Mouse (Mus musculus): ENCODE data around the gene Rps2.
"Not testable (repeated sequence)": the region's sequence is repeated elsewhere in the genome, so short reads cannot be mapped to it uniquely, and the experiment has no call there.

The Rps2 gene

DNA sequence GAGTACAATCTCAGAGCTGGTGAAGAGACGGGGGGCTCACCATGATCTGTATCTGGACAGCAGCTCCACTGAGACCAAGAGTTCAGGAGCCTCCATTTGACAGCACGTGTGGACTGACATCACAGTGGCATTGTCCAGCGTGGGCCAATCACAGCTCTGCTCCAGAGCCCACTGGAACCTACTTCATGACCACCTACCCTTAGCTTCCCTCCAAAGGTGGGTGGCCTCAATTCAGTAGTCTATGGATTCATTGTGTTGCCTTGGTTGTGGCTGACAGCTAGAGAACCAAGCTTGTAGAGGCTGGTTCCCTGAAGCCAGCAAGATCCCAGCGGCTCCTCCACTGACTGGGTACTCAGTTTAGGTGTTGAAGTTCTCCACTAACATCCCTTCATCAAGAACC lies at the start of gene Rps2, which contains the start of gene Rnf151:
TSS of gene Rps2 (plus strand) at position 174 of the 400 bp plus-strand sequence.
TSS of gene Rnf151 (minus strand) at position 121 of the 400 bp plus-strand sequence.
- no peak for DNase-seq (ENCODE audit: low read depth, low spot score)

DNA sequence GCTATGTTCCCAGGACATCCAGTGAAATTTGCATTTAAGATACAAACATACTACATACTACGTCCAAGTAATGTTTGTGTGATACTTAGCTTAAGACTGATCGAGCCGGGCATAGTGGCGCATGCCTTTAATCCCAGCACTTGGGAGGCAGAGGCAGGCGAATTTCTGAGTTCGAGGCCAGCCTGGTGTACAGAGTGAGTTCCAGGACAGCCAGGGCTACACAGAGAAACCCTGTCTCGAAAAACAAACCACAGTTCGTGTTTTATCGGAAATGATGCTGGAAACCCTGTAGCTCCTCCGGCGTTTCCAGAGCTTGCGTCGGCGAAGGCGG lies 48.7 kb upstream of the Rps2 start:
- DNase-seq (ENCODE audit: low read depth, low spot score): not testable (repeated sequence)

DNA sequence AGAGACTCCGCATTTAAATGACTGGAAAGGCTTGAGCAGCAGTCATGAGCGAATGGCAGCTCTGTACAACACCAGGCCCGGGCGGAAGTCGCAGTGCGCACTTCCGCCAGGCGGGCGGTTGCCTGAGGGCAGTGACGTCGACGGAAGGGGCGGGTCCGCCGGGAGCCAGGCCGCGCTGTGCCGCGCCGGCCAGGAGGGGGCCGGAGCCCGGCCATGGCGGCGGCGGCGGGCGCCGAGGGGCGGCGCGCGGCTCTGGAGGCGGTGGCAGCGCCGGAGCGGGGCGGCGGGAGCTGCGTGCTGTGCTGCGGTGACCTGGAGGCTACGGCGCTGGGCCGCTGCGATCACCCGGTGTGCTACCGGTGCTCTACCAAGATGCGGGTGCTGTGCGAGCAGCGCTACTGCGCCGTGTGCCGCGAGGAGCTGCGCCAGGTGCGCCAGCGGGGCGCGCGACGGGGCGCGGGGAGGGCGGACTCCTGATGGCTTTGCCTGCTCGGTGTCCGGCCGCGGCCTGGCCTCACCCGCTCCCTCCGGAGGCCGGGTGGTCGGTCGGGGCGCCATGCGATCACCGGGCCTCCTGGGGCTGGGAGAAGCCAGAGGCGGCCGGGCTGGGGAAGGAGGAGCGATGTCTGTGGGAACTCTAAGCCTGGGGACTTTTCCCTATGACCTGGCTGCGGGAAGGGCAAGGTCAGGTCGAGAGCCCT lies 48.2 kb upstream of the Rps2 start, which contains the start of gene Zfp598:
TSS of gene Zfp598 (plus strand) at position 143 of the 701 bp plus-strand sequence.
- DNase-seq (ENCODE audit: low read depth, low spot score): peak; percentile 98

DNA sequence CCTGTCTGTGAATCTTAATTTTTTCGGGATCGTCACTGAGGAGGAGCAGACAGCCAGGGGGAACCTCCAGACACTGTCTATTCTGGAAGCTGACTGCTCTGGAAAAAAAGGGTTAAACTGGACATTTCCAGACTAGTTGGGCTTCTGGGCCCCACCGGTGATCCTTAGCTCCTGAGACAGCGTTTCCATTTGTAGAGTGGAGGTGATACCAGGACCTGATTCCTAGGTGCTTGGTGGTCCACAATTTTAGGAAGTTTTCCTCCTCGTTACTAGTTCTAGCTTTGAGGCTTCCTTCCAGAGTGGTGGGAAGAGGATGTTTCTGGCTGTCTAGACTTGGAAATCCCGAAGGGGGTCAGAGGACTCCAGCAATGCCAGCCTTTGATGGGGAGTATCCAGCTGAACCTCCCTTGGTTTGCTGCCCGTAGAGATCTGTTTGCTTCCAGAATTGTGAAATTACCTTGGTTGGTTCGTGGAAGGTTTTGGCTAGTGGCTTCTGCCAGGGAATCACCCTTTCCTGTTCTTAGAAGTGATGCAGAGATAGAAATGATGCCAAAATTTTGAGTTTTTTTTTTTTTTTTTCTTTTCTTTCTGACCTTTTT lies 47.6 kb upstream of the Rps2 start:
- no peak for DNase-seq (ENCODE audit: low read depth, low spot score)

DNA sequence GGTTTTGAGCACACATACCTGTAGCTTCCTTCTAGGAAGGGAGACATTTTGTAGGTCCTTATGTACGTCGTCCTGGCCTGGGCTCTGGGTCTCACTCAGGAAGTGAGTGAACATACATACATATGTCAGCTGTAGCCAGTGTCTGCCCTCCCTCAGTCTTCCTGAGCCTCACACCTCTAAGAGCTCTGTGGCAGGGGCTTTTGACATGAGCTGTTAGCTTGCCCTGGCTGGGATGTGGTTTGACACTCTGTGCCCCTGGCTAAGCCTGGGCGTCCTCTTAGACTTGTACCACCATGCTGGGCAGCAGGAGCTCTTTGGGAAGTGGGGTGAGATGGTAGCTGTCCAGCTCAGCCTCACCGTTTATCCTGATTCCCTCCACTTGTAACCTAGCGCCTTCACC lies 46.6 kb upstream of the Rps2 start:
- no peak for DNase-seq (ENCODE audit: low read depth, low spot score)

DNA sequence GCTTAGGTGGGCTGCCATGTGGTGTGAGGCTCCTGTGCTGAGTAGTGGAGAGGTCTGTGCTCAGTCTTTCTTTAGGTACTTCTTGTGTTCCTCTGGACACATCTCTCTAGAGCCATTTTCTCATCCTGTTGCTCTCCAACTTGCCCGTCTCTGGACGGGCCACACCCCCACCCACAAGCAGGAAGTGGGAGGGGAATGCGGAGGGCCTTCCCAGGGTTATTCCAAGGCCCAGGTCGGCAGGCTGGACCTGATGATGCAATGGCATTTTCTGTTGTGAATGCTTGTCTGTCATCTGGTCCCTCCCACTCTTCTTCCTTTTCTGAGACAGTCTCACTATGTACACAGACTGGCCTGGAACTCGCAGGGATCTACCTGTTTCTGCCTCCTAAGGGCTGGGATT lies 45.8 kb upstream of the Rps2 start:
- peak; percentile 83 for DNase-seq (ENCODE audit: low read depth, low spot score)

DNA sequence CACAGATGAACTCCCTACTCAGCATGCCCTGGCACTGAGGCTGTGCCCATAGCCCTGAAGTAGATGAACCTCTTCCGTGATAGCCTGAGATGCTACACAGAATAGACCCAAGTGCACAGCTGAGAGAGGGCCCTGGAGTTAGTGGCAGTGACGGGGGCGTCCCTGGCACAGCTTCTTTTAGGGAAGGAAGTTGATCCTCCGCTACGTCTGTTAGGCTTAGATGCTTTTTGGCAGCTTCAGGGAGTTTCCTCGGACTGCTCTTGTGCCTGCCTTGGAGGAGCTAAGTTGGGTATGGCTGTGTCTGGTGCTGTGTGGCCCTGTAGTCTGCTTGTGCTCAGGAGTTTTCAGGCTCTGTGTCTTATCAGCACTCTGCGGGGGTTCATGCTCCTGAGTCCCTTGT lies 43.6 kb upstream of the Rps2 start:
- DNase-seq (ENCODE audit: low read depth, low spot score): no peak

DNA sequence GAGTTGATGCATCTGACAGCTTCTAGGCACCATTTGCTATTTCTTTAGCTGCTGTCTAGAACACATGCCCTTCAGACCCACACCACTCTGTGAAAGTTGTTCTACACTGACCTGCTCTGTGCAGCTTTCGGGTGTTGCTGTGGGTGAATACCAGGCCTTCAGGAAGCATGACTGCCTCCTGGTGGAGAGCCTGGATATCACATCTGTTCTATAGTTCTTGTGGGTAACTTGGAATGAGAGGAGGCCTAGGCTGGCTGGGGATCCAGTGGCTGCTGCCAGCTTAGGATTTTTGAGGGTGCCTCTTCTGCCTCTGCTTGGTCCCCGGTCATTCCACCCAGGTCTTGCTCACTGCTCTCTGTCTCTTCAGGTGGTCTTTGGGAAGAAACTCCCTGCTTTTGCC lies 41.7 kb upstream of the Rps2 start:
- peak; percentile 92 for DNase-seq (ENCODE audit: low read depth, low spot score)

DNA sequence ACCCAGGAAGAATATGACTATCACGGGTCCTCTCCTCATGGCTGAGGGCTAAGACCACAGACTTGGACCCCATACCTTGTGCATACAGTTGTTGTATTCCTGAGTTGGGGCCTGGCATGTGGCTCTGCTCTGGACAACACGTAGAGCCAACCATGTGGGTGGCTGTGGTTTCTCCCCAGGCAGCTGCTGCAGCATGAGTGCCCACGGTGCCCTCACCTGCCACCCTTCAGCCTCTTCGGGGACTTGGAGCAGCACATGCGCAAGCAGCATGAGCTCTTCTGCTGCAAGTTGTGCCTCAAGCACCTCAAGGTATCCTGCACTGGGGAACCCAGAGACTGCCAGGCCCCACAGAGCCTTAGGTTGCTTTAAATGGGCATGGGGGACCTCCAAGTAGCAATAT lies 41.0 kb upstream of the Rps2 start:
- no peak for DNase-seq (ENCODE audit: low read depth, low spot score)

DNA sequence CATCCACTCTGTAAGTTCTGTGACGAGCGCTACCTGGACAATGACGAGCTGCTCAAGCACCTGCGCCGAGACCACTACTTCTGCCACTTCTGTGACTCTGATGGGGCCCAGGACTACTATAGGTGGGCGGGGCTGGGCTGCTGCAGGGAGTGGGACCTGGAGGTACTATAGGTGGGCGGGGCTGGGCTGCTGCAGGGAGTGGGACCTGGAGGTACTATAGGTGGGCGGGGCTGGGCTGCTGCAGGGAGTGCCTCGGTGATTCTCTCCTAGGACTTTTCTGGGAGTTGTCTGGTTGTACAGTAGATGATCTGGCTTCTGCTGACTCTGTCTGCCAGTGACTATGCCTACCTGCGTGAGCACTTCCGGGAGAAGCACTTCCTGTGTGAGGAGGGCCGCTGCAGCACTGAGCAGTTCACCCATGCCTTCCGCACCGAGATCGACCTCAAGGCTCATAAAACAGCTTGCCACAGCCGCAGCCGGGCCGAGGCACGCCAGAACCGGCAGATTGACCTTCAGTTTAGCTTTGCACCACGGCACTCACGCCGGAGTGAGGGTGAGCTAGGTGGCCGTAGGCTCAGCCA lies 40.3 kb upstream of the Rps2 start:
- DNase-seq (ENCODE audit: low read depth, low spot score): peak; percentile 66

DNA sequence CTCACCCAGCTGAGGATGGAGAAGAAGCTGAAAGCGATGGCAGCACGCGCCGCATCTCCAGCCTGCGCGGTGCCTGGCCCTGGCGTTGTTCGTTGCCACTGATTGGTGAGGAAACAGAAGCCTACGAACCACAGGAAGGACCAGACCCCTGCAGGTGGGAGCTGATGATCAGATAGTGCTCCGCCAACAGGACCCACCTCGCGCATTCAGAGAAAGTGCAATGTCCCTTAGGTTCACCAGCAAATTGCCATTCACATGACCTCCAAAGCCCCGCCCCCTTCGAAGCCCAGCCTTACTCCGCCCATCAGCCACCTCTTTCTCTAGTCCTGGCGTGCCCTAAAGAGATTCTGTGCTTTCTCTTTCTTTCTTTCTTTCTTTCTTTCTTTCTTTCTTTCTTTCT lies 31.4 kb upstream of the Rps2 start:
- DNase-seq (ENCODE audit: low read depth, low spot score): peak; percentile 89

DNA sequence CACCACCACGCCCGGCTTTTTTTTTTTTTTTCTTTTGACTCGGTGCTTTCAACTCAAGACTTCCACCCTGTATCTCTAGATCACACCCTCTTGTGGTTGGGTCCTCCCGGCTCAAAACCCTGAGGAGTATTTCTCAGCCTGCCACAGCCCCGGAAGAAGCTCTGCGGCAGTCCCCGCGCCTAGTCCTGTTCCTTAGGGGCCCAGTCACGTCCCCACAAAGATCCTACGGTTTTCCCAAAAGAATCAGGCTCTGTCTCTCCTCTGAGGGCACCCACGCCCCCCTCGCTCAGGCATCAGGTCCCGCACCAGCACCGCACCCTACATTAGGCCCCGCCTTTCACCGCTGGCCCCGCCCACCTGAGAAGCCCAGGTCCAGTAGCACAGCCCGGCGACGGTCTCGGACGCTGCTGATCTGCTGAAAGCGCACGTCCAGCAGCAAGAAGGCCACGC lies 30.7 kb upstream of the Rps2 start:
- peak; percentile 75 for DNase-seq (ENCODE audit: low read depth, low spot score)

DNA sequence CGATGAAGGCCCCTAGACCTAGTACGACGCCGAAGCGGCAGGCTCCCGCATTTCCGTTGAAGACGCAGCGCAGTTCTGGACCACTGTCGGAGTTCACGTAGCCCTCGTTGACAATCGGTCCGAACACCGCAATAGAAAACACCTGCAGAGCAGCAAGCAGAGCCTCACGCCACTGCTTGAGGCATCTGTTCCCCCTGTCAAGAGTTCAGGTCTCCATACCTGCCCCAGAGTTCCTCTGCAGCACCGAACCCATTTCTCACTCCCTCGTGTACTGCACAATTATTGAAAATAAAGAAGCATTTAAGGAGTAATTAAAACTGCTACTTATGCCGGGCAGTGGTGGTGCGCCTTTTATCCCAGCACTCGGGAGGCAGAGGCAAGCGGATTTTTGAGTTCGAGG lies 30.3 kb upstream of the Rps2 start:
- DNase-seq (ENCODE audit: low read depth, low spot score): no peak

DNA sequence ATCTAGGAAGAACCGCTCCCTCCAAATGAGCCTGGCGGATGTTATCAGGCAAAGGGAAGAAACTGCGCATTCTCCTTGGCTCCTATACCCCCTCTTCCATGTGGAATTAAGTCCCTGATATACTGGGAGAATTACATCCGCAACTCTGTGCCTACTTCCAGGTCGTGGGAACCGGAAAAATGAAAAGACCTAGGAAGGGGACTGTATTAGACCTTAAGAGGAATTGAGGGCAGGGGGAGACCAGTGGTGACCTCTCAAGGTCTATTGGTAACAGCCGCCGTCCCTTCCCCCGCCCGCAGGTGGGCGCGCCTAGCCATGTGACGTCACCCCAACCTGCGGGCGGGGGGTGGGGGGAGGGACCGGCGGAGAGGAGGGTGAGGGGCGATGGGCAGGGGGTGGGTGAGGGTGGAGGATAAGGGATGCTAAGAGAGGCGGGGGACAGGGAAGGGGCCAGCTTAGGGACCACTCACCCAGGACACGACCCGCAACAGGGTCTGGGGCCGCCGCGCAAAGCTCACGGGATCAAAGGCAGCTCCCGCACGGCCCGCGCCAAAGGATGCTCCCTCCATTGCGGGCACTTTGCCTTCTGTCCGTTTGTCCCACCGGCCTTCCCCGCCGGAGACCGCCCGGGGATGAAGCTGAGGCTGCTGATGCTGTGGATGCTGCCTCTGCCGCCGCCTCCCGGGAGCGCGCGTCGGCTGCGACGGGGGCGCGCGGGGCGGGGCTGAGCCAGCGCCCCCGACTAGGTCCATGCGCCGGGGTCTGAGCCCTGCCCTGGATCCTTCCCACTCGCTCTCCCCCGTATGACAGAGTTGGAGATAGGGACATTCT lies 28.4 kb upstream of the Rps2 start, which contains the start of gene Syngr3:
TSS of gene Syngr3 (minus strand) at position 705 of the 831 bp plus-strand sequence.
- no peak for DNase-seq (ENCODE audit: low read depth, low spot score)

DNA sequence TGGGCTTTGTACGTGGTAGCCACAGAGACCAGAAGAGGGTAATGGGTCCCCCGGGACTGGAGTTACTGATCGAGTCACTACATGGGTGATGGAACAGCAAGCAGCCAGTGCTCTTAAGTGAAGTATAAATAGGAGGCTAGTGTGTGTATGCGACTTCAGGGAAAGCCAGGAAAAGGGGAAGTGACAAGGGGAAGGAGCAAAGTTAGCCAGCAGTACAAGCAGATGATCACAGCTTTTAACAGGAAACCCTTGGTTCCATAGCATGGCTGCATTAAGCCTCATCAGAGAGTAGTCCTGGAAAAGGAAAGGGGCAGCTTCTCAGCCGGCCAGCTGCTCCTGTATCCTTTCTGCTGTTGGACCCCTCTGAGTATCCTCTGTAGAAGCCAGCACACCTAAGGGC lies 25.5 kb upstream of the Rps2 start:
- no peak for DNase-seq (ENCODE audit: low read depth, low spot score)

DNA sequence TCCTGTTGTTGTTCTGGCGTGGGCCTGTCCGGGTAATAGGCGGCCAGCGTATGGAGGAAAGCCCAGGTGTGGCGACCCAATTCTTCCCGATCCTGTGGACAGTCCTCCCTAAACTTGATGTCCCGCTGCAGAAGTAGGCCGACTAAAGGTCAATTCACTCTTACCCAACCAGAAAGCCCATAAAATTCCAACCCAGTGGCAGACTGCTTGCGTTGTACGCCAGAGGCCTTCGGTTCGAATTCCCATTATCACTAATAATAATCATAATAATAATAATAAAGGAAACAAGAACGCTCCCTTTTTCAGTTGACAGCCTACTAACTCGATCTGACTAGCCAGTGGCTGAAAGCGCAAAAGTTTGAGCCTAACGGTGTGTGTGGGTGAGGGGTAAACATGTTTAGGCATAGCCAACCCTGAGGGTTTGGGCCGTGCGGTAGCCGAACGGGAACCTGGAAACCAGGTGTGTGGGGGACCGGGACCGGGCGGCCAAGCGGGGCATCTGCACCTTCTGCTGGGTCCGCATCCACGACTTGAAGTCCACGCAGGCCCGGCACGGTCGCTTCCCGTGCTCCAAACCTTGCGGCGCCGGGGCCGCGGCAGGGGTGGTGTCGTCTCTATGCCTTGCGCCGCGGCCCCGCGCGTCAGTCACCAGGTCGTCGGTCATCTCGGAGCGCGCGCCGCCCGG lies 22.4 kb upstream of the Rps2 start:
- no peak for DNase-seq (ENCODE audit: low read depth, low spot score)

DNA sequence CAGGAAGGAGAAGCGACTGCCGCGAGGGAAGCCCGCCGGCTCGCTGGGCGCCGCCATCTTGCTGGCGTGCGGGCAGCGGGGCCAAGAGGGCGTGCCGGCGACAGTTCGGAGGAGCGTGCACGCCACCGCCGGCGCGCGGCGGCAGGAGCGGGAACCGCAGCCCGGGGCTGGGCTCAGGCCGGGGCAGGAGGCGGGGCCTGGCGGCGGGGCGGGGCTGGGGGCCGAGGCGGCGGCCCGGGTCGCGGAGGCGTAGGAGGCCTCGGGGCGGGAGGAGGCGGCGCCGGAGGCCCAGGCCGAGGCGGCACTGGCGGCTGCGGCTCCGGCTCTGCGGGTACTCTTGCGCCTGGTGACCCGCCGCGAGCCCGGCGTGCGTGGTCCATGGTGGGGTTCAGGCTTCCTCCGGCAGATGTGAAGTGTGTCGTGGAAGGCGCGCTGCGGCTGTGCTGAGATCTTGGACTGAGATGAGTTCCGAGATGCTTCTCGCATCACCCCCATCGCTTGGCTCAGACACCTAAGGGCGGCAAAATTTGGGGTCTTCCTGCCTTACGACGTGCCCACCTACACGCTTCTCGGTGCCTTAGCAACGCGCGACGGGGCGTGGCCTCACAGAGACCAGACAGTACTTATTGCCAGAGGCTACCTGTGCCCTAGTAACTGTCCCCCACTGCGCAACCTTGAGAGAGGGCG lies 21.8 kb upstream of the Rps2 start, which contains the start of the genes Gfer and Noxo1:
TSS of gene Gfer (minus strand) at position 146 of the 687 bp plus-strand sequence.
TSS of gene Noxo1 (plus strand) at position 224 of the 687 bp plus-strand sequence.
- DNase-seq (ENCODE audit: low read depth, low spot score): peak; percentile 92

DNA sequence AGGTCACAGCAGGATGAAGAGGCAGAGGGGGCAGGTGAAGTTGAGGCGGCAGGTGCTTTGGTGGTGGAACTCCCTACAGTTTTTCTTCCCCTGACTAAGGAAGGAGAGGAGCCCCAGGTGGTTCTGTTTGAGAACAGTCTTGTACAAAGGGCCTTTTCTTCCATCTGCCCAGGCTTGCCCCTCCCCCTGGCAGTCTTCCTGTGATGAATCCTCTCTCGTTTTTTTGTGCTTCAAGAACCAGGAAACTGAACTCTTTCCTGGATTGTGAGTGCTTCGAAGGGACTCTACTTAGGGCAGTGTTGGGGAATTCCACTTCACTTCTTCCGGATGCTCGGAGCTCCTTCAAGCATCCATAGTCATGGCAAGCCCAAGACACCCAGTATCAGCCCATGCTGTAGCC lies 19.9 kb upstream of the Rps2 start:
- peak; percentile 58 for DNase-seq (ENCODE audit: low read depth, low spot score)

DNA sequence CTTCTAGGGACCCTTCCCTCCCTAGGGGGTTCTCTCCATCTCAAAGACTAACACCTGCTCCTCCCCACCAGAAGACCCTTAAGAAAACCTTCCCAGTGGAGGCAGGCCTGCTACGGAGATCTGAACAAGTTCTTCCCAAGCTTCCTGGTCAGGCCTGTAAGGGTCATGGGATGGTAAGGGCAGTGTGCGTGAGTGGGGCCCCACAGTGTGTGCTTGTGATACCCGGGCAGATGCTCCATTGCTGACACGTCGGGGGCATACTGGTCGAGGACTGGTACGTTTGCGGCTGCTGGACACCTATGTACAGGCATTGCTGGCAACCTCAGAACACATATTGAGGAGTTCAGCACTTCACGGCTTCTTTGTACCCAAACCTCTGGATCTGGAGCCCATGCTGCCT lies 19.2 kb upstream of the Rps2 start:
- no peak for DNase-seq (ENCODE audit: low read depth, low spot score)

DNA sequence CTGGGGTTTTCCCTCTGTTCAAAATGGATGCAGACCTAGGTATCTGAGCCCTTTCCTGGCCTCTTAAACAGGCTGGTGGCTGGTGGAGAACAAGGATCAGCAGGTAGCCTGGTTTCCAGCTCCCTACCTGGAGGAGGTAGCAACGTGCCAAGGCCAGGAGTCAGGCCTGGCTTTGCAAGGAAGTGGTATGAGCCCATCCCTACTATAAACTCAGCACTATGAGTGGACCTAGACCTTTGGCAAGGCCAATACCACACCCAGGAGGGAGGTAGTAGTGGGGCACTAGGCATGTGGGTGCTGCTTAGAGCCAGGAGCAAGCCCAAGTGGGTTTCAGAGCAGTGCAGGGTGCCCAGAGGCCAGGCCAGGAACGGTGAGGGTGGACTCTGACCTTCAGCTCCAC lies 18.4 kb upstream of the Rps2 start:
- no peak for DNase-seq (ENCODE audit: low read depth, low spot score)

DNA sequence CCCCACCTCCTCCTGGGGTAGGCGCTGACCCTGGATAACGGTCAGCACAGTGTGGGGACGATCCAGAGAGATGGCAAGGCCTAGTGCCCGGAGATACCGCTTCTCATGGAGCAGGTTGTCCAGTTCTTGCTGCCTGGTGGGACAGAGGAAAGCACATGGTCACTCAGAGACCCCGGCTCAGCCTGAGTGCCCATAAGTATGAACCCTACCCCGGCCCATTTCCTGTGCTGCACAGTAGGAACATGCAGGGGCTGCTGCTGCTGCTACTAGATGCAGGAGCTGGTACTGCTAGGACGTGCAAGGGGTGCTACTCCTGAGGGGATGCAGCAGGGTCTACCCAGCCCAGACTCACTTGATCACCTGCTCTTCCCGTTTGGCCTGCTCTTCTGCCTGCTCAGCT lies 16.7 kb upstream of the Rps2 start:
- DNase-seq (ENCODE audit: low read depth, low spot score): no peak
